Mouse (Mus musculus) kidney, embryonic 16.5 days (tissue): ENCODE data around the gene Slc24a3. TPM values are rescaled to one million over a fixed set of nuclear protein-coding genes. Genes with fewer than 3 reads are reported as not detected.

Experiments
- ATAC-seq: fragments of 200-750 bp; cut with Nextera tagmentation; 2 replicates; pipeline ENCODE4 v1.8.0; 2017; ENCODE audit warnings: moderate TSS enrichment; ENCODE audit not compliant: low FRiP score, low TSS enrichment
- H3K27ac ChIP-seq: fragments of 300-500 bp; sonication (generic); 2 replicates; pipeline ENCODE4 v1.5.1; 2014; ENCODE audit warnings: low read length
- H3K27me3 ChIP-seq: fragments of 300-500 bp; sonication (generic); 2 replicates; pipeline ENCODE4 v1.6.1; 2014; ENCODE audit warnings: low read length, control low read depth, mixed read lengths; ENCODE audit not compliant: insufficient read depth
- H3K36me3 ChIP-seq: fragments of 300-500 bp; sonication (generic); 2 replicates; pipeline ENCODE4 v1.6.1; 2014; ENCODE audit warnings: low read length, control low read depth, mixed read lengths; ENCODE audit not compliant: insufficient read depth
- H3K4me1 ChIP-seq: fragments of 300-500 bp; sonication (generic); 2 replicates; pipeline ENCODE4 v1.6.1; 2014; ENCODE audit warnings: low read length, control low read depth, mixed read lengths; ENCODE audit not compliant: insufficient read depth
- H3K4me2 ChIP-seq: fragments of 300-500 bp; sonication (generic); replicated peaks from 2 replicates; pipeline ENCODE4 v1.6.1; 2014; ENCODE audit warnings: low read depth, low read length
- H3K4me3 ChIP-seq: fragments of 300-500 bp; sonication (generic); 2 replicates; pipeline ENCODE4 v1.5.1; 2014; ENCODE audit warnings: mild to moderate bottlenecking, low read length
- H3K9ac ChIP-seq: fragments of 300-500 bp; sonication (generic); replicated peaks from 2 replicates; pipeline ENCODE4 v1.6.1; 2014; ENCODE audit warnings: low read length
- H3K9me3 ChIP-seq: fragments of 300-500 bp; sonication (generic); 2 replicates; pipeline ENCODE4 v1.6.1; 2016; ENCODE audit warnings: low read length, control low read depth
- WGBS: fragments of 180-500 bp; shearing (Covaris S2); extraction: QIAGEN DNeasy Blood & Tissue Kit; methylation state at CpG from one replicate; pipeline ENCODE4 v1.1.7; 2014; 5-methylcytosine and 5-hydroxymethylcytosine counted together
- polyA plus RNA-seq: library from polyadenylated mRNA; unstranded; fragments of >200 nt; fragmentation: Nextera tagmentation; extraction: Ambion mirVana; gene quantifications from 2 replicates; pipeline ENCODE4 v1.2.1, GENCODE M21; 2015

Slc24a3 gene
- polyA plus RNA-seq, 1 experiment from 2014 or later = 1.0 TPM

DNA sequence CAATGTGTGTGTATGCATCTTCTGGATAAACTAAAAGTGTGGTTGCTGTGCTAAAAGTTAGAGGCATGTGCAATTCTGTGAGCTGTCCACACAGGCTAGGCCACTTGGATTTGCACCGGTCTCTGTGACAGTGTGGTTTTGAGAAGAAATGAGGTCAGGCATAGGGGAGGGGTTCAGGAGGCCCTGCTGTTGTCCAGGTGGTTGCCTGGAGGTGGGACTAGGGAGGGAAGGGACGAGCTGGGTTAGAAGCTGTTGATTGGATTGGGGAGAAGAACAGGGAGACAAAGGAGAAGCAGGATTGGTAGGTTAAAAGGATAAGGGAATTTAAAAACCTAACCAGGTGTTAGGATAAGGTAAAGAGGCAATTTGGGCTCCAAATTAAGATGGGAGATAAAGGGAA is 201.1 kb downstream of the Slc24a3 start:
- Histone ChIP-seq H3K4me1 (0 out of 2 replicates have a peak, but pooled peaks cover 2% of the 10 kb centered on the region), H3K27me3 (no peaks in the 10 kb centered on the region), H3K4me3 (no peak overlapping the region), H3K27ac (no peak overlapping the region), H3K9ac (no peak overlapping the region), H3K36me3 (no peaks in the 10 kb centered on the region), H3K4me2 (no peak overlapping the region), H3K9me3 (no peaks in the 10 kb centered on the region)
- WGBS = 65% methylated on average over 2 of the region's 2 CpGs
- no peak for ATAC-seq

- Histone ChIP-seq H3K9ac (no peak overlapping the region), H3K27me3 (no peaks in the 10 kb centered on the region), H3K9me3 (no peaks in the 10 kb centered on the region), H3K4me3 (no peak overlapping the region), H3K36me3 (no peaks in the 10 kb centered on the region), H3K4me2 (no peak overlapping the region), H3K27ac (no peak overlapping the region), H3K4me1 (0 out of 2 replicates have a peak, but pooled peaks cover 2% of the 10 kb centered on the region)
- ATAC-seq = no peak
- 51% methylated on average over 4 of the region's 4 CpGs for WGBS
These were observed 203.2 kb downstream of the Slc24a3 start for GRCm38 (mm10) chr2:145370795-145371194.

DNA sequence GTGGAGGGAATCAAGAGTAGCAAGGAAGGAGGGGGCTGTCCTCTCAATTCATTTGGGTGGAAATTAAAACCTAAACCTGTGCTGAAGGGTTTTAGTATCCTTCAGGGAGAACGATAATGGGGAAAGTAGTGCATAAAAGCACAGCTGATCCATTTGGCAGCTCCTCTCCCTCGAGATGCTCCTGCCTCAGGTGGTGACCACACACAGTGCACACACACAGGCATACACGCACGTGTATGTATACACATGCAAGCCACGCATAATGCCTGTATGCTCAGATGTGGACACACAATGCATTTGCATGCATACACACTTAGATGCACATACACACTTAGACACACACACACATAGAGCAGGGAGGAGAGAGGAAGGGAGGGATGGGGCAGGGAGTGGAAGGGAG is 206.2 kb downstream of the Slc24a3 start:
- 83% methylated on average over 5 of the region's 5 CpGs for WGBS
- Histone ChIP-seq H3K4me2 (no peak overlapping the region), H3K4me3 (no peak overlapping the region), H3K9me3 (no peaks in the 10 kb centered on the region), H3K9ac (no peak overlapping the region), H3K27me3 (no peaks in the 10 kb centered on the region), H3K4me1 (0 out of 2 replicates have a peak, but pooled peaks cover 2% of the 10 kb centered on the region), H3K27ac (no peak overlapping the region), H3K36me3 (no peaks in the 10 kb centered on the region)
- ATAC-seq = no peak

DNA sequence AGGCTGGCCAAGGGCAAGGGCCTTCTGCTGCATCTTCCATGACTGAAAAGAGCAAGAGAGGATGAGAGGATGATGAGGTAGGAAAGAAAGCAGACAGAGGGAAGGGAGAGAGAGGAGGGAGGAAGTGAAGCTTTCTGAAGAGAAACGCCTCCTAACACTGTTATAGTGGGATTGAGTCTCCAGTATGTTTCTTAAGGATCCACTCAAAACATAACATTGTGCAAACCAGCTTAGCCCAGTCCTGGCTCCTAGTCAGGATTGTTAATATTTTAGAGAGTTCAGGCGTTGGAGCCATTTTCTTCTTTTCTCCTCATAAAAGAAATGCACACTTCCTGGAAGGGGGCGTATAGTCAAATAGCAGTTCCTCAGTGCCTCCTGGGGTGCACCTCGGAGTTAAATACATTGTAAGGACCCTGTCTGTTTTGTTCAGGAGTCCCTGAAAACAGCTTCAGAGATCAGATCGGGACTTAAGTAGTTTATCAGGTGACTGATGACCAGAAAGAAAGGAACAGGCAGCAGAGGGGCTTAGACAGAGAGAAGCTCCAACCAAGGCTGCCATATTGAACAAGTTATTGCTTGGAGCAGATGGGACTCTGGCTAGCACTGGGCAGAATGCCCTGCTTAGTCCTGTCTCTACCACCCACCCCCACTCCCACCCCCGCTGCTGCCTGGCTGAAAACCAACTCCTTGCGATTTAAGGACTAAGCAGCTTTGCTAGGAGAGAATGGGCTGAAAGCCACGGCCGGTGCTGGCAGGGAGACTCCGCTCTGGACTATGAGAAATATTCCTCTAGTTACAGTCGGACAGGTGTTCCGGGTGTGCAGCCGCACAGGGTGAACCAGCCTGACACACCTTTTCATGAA is 215.6 kb downstream of the Slc24a3 start:
- Histone ChIP-seq H3K9me3 (no peaks in the 10 kb centered on the region), H3K4me2 (no peak overlapping the region), H3K4me1 (no peaks in the 10 kb centered on the region), H3K4me3 (no peak overlapping the region), H3K36me3 (no peaks in the 10 kb centered on the region), H3K27me3 (no peaks in the 10 kb centered on the region), H3K9ac (no peak overlapping the region), H3K27ac (no peak overlapping the region)
- 82% methylated on average over 13 of the region's 13 CpGs for WGBS
- ATAC-seq = no peak

- Histone ChIP-seq H3K27ac (no peak overlapping the region), H3K4me2 (no peak overlapping the region), H3K9me3 (no peaks in the 10 kb centered on the region), H3K4me1 (no peaks in the 10 kb centered on the region), H3K9ac (no peak overlapping the region), H3K4me3 (no peak overlapping the region), H3K27me3 (no peaks in the 10 kb centered on the region), H3K36me3 (no peaks in the 10 kb centered on the region)
- WGBS = 86% methylated on average over 2 of the region's 2 CpGs
- no peak for ATAC-seq
These were observed 216.7 kb downstream of the Slc24a3 start for GRCm38 (mm10) chr2:145384221-145384620.

DNA sequence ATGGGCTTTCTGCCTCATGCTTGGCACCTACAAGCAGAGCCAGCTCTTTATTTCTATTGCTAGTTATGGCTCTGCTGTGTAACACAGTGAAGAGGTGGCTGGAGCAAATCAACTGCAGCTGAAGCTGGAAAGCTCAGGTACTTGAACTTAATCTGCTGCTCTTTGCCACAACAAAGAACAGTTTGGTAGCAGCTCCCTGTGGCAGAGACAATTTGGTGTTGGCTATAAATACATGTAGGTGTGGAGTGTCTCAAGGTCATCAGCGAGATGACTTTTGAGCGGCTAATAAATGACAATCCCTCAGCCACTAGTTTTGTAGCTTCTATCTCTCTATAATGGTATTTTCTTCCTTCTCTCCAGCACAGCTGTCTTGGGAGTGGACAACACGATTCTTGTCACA is 217.7 kb downstream of the Slc24a3 start:
- H3K9ac ChIP-seq = no peak overlapping the region
- 71% methylated on average over 3 of the region's 3 CpGs for WGBS
- no peak for ATAC-seq
- H3K36me3 ChIP-seq = no peaks in the 10 kb centered on the region
- no peaks in the 10 kb centered on the region for H3K4me1 ChIP-seq
- H3K4me2 ChIP-seq = no peak overlapping the region
- H3K4me3 ChIP-seq = no peak overlapping the region
- H3K27me3 ChIP-seq = no peaks in the 10 kb centered on the region
- H3K27ac ChIP-seq = no peak overlapping the region
- H3K9me3 ChIP-seq = no peaks in the 10 kb centered on the region

DNA sequence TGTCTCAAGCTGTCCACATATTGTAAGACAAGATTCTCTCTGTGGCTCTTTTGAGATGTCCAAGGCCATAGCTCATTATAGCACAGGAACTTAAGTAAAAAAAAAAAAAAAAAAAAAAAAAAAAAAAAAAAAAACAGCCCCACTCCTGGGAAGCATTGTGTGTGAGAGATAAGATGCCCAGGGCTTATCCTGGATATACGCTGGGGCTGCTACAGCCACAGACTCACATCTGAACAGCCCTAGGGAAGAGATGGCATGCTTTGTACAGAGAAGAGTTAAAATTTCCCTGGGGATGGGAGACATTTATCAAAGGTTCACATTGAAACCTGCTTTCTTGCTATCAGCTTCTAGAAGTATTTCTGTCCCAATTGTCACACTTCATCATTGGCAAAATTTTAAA is 218.2 kb downstream of the Slc24a3 start:
- no peaks in the 10 kb centered on the region for H3K36me3 ChIP-seq
- no peak overlapping the region for H3K27ac ChIP-seq
- WGBS = 70% methylated on average over 1 of the region's 1 CpGs
- H3K9ac ChIP-seq = no peak overlapping the region
- ATAC-seq = no peak
- no peaks in the 10 kb centered on the region for H3K27me3 ChIP-seq
- no peaks in the 10 kb centered on the region for H3K9me3 ChIP-seq
- no peak overlapping the region for H3K4me2 ChIP-seq
- no peaks in the 10 kb centered on the region for H3K4me1 ChIP-seq
- H3K4me3 ChIP-seq = no peak overlapping the region

DNA sequence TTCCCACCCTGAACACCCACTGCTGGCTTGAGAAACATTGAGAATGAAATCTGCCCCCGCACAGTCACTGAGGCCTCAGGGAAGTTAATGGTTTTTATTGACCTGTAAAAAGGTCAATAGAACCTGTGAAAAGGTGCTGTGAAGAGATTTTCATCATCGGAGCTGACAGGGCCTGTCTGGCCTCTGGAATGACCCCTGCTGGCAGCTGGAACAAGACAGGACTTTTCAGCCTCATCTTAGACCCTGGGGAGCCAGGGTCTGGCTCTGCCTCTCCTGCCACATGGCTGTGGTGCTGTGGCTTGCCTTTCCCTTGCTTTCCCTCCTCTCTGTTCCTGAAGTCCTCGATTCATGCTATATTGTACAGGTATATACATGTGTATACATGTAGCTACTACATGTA is 228.2 kb downstream of the Slc24a3 start:
- 44% methylated on average over 3 of the region's 3 CpGs for WGBS
- Histone ChIP-seq H3K9me3 (no peaks in the 10 kb centered on the region), H3K27me3 (no peaks in the 10 kb centered on the region), H3K4me3 (no peak overlapping the region), H3K4me1 (0 out of 2 replicates have a peak, but pooled peaks cover 5% of the 10 kb centered on the region), H3K9ac (no peak overlapping the region), H3K36me3 (no peaks in the 10 kb centered on the region), H3K27ac (no peak overlapping the region), H3K4me2 (no peak overlapping the region)
- ATAC-seq = no peak

DNA sequence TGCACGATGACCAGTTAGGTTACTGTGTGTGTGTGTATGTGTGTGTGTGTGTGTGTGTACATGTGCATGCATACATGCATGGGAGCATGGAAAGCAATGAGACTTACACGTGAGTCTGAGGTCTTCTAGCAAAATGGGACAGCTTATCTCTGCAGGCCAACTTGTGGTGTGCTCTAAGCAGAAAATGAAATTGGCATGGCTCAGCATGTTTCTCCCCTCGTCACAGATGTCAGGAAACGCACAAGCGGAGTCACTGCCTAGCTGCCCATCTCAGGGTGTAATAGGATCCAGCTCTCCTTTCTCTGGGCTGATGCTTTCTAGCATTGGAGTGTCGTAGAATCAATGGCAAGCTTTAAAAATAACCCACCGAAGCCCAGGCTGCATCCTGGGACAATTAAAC is 229.0 kb downstream of the Slc24a3 start:
- no peaks in the 10 kb centered on the region for H3K36me3 ChIP-seq
- H3K4me3 ChIP-seq = no peak overlapping the region
- no peaks in the 10 kb centered on the region for H3K9me3 ChIP-seq
- no peak for ATAC-seq
- H3K27me3 ChIP-seq = no peaks in the 10 kb centered on the region
- no peak overlapping the region for H3K27ac ChIP-seq
- no peak overlapping the region for H3K4me2 ChIP-seq
- H3K9ac ChIP-seq = no peak overlapping the region
- 0 out of 2 replicates have a peak, but pooled peaks cover 5% of the 10 kb centered on the region for H3K4me1 ChIP-seq
- WGBS = 39% methylated on average over 7 of the region's 7 CpGs

DNA sequence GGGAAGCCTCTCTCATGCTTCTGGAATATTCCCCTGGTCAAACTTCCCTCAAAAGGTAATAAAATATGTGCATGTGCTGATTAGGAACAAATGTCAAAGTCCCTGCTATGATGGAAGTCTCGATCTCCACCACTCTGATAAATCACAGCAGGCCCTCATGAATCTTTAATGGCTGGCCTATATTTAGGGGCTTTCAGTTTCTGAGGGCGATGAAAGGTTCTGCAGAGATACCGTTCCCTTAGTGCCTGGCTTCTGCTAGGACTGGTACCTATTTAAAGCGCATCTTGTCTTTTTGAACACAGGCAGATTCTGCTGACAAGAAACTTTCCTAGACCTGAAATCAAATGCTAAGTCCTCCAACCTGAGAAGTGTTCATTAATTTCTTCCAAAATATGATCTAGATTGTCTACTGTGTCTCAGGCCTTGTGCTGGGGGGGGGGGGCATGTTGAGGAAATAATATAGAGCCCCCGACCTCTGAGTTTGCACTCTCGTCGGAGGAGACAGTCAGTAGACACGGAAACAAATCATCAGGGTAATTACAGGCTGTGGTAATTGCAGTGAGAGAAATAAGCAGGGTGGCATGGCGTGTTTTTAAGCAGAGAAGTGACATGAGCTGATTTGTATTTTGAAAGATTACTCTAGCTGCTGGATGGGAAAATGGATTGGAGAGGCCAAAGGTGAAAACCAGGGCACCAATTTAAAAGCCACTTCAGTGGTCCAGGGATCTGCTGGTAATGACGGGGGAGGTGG is 230.1 kb downstream of the Slc24a3 start:
- no peaks in the 10 kb centered on the region for H3K36me3 ChIP-seq

More for the DNA sequence above, 230.1 kb downstream of the Slc24a3 start:
- 0 out of 2 replicates have a peak, but pooled peaks cover 5% of the 10 kb centered on the region for H3K4me1 ChIP-seq
- H3K27me3 ChIP-seq = no peaks in the 10 kb centered on the region
- no peak overlapping the region for H3K4me2 ChIP-seq
- WGBS = 49% methylated on average over 10 of the region's 10 CpGs
- no peaks in the 10 kb centered on the region for H3K9me3 ChIP-seq
- no peak overlapping the region for H3K4me3 ChIP-seq
- no peak for ATAC-seq
- no peak overlapping the region for H3K27ac ChIP-seq
- H3K9ac ChIP-seq = no peak overlapping the region
